Mouse (Mus musculus) v-Abl transformed pro-B cells (cell line): Measurements from ENCODE around the gene Gm45753.

ENCODE experiments used
- in situ Hi-C, 2 experiments: fragments of 400-800 bp; cut with MboI; formaldehyde crosslinking; loops; one replicate each; pipeline ENCODE4 v1.15.1; 2025; ENCODE audit not compliant: unreplicated experiment in 2 of 2

The Gm45753 gene

GRCm38 (mm10) chr8:45281630-45282029 is 26.6 kb downstream of the Gm45753 start:
- in situ Hi-C loops: no loop called here

- in situ Hi-C loops: no loop called here
Observed at GRCm38 (mm10) chr8:45277453-45277852, 30.8 kb downstream of the Gm45753 start.

GRCm38 (mm10) chr8:45274317-45274716 is 33.9 kb downstream of the Gm45753 start:
- in situ Hi-C loops: no loop called here

GRCm38 (mm10) chr8:45269056-45269455 is 39.2 kb downstream of the Gm45753 start:
- in situ Hi-C loops: no loop called here

GRCm38 (mm10) chr8:45268485-45268884 is 39.8 kb downstream of the Gm45753 start:
- in situ Hi-C loops: no loop called here

- in situ Hi-C loops: no loop called here
Observed at GRCm38 (mm10) chr8:45267611-45268391, 40.5 kb downstream of the Gm45753 start.

GRCm38 (mm10) chr8:45266993-45267392 is 41.3 kb downstream of the Gm45753 start:
- in situ Hi-C loops: no loop called here

GRCm38 (mm10) chr8:45264918-45265317 is 43.3 kb downstream of the Gm45753 start:
- in situ Hi-C loops: no loop called here

- in situ Hi-C loops: no loop called here
Observed at GRCm38 (mm10) chr8:45262851-45263250, 45.4 kb downstream of the Gm45753 start.

GRCm38 (mm10) chr8:45261920-45262319 is 46.3 kb downstream of the Gm45753 start, which contains the start of gene F11:
F11 (minus strand) TSS chr8:45262031.
- in situ Hi-C loops: no loop called here

- in situ Hi-C loops: no loop called here
Observed at GRCm38 (mm10) chr8:45258421-45258820, 49.8 kb downstream of the Gm45753 start.

- in situ Hi-C loops: no loop called here
Observed at GRCm38 (mm10) chr8:45255040-45255439, 53.2 kb downstream of the Gm45753 start.

GRCm38 (mm10) chr8:45254194-45254842 is 53.9 kb downstream of the Gm45753 start:
- in situ Hi-C loops: no loop called here

GRCm38 (mm10) chr8:45253586-45253985 is 54.7 kb downstream of the Gm45753 start:
- in situ Hi-C loops: no loop called here

GRCm38 (mm10) chr8:45253111-45253510 is 55.2 kb downstream of the Gm45753 start:
- in situ Hi-C loops: no loop called here

- in situ Hi-C loops: no loop called here
Observed at GRCm38 (mm10) chr8:45246307-45246706, 62.0 kb downstream of the Gm45753 start.

GRCm38 (mm10) chr8:45239363-45239762 is 68.9 kb downstream of the Gm45753 start:
- in situ Hi-C loops: no loop called here

- in situ Hi-C loops: no loop called here
Observed at GRCm38 (mm10) chr8:45238282-45238681, 70.0 kb downstream of the Gm45753 start.

GRCm38 (mm10) chr8:45236164-45236912 is 71.9 kb downstream of the Gm45753 start:
- in situ Hi-C loops: no loop called here

- in situ Hi-C loops: no loop called here
Observed at GRCm38 (mm10) chr8:45235228-45235627, 73.0 kb downstream of the Gm45753 start.

- in situ Hi-C loops: no loop called here
Observed at GRCm38 (mm10) chr8:45233256-45233655, 75.0 kb downstream of the Gm45753 start.
